Mouse (Mus musculus) limb, embryonic 11.5 days (tissue): ENCODE measurements at regions not wholly inside any gene's neighbourhood (a gene's known extent, or its start where the extent isn't known, plus 50 kb on each side); places are given as distances from the start of the nearest gene placed in this dataset.

ENCODE experiments used
- ATAC-seq: fragments of 200-750 bp; cut with Nextera tagmentation; 2 replicates; pipeline ENCODE4 v1.8.0; 2017; ENCODE audit warnings: low read depth; ENCODE audit not compliant: insufficient number of reproducible peaks, low FRiP score, low TSS enrichment
- DNase-seq: peaks from one replicate; pipeline ENCODE4 v3.0.0-alpha.2; 2015; ENCODE audit warnings: low spot score
- H3K27ac ChIP-seq: fragments of 300-500 bp; sonication (generic); replicated peaks from 2 replicates; pipeline ENCODE4 v1.5.1; 2014; ENCODE audit warnings: low read depth, mild to moderate bottlenecking, low read length
- H3K27me3 ChIP-seq: fragments of 300-500 bp; sonication (generic); 2 replicates; pipeline ENCODE4 v1.6.1; 2014; ENCODE audit warnings: mild to moderate bottlenecking, low read length, mixed read lengths; ENCODE audit not compliant: control insufficient read depth, insufficient read depth
- H3K36me3 ChIP-seq: fragments of 300-500 bp; sonication (generic); 2 replicates; pipeline ENCODE4 v1.6.1; 2014; ENCODE audit warnings: mild to moderate bottlenecking, low read length, moderate library complexity, mixed read lengths; ENCODE audit not compliant: control insufficient read depth, insufficient read depth
- H3K4me1 ChIP-seq: fragments of 300-500 bp; sonication (generic); 2 replicates; pipeline ENCODE4 v1.6.1; 2014; ENCODE audit warnings: low read length, mixed read lengths; ENCODE audit not compliant: control insufficient read depth, insufficient read depth
- H3K4me2 ChIP-seq: fragments of 300-500 bp; sonication (generic); 2 replicates; pipeline ENCODE4 v1.6.1; 2014; ENCODE audit warnings: low read depth, mild to moderate bottlenecking, moderate library complexity; ENCODE audit not compliant: severe bottlenecking
- H3K4me3 ChIP-seq: fragments of 300-500 bp; sonication (generic); 2 replicates; pipeline ENCODE4 v1.5.1; 2014; ENCODE audit warnings: low read depth, low read length
- H3K9ac ChIP-seq: fragments of 300-500 bp; sonication (generic); 2 replicates; pipeline ENCODE4 v1.6.1; 2014; ENCODE audit warnings: mild to moderate bottlenecking, low read length
- H3K9me3 ChIP-seq: fragments of 300-500 bp; sonication (generic); 2 replicates; pipeline ENCODE4 v1.6.1; 2016; ENCODE audit warnings: low read length; ENCODE audit not compliant: control insufficient read depth
- WGBS: fragments of 180-500 bp; shearing (Covaris S2); extraction: QIAGEN DNeasy Blood & Tissue Kit; methylation state at CpG from one replicate; pipeline ENCODE4 v1.1.7; 2014; 5-methylcytosine and 5-hydroxymethylcytosine counted together

DNA sequence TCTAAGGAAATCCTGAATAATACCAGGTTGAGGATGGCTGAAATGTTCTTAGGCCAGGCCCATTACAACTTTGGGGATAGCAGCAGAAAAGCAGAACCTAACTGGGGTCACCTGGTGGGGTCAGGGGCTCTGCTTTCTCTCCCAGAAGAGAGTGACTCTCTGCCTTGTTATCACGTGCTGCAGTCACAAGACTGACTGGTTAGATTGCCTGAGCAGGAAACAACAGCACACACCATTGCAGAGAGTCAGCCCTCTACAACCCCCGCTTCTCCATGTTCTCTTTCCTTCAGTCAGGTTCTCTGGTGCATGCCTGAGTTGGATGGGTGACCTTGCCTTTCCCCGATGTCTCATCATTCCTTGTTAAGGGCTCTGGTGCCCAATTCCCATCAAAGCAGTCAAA, 91.2 kb upstream of the Hsd17b12 start:
- no peaks in the 10 kb centered on the region for H3K36me3 ChIP-seq
- H3K27me3 ChIP-seq: peaks cover 52% of the 10 kb centered on the region
- WGBS: 67% methylated on average over 3 of the region's 3 CpGs
- H3K4me2 ChIP-seq: no peak overlapping the region
- no peak for DNase-seq
- H3K9me3 ChIP-seq: no peaks in the 10 kb centered on the region
- H3K27ac ChIP-seq: no peak overlapping the region
- no peaks in the 10 kb centered on the region for H3K4me1 ChIP-seq
- H3K4me3 ChIP-seq: no peak overlapping the region
- ATAC-seq: no peak
- H3K9ac ChIP-seq: no peak overlapping the region

DNA sequence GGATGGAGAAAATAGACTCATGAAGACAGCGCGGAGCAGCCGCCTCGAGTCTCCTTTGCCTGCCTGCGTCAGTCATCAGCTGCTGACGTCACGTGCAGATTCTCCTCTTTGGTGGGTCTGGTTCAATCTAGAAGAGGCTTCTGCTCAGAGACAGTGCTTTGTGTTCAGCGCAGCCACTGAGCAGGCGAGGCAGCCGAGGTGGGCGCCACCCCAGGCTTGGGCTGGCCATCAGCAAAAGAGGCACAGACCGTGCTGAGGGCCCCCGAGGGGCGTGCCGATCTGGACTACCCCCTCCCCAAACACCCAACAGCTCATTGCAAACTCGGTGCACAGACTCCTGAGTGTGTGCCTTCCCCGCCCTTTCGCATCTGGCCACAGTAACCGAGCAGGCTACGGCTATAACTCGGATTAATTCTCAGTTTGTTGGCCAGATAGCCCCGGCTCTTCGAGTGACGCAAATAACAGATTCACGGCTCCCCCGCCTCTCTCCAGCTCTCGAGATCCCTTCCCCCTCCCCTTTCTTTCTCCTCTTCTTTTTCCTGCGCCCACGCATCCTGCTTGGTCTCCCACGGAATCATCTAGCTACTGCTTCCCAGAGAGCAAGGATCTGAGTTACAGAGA, 89.2 kb upstream of the Hsd17b12 start:
- WGBS: 1% methylated on average over 30 of the region's 30 CpGs
- Histone ChIP-seq H3K36me3 (no peaks in the 10 kb centered on the region), H3K4me2 (no peak overlapping the region), H3K4me3 (no peak overlapping the region), H3K9me3 (no peaks in the 10 kb centered on the region), H3K4me1 (no peaks in the 10 kb centered on the region), H3K9ac (no peak overlapping the region), H3K27me3 (peaks cover 72% of the 10 kb centered on the region), H3K27ac (no peak overlapping the region)
- DNase-seq: no peak
- ATAC-seq: no peak

DNA sequence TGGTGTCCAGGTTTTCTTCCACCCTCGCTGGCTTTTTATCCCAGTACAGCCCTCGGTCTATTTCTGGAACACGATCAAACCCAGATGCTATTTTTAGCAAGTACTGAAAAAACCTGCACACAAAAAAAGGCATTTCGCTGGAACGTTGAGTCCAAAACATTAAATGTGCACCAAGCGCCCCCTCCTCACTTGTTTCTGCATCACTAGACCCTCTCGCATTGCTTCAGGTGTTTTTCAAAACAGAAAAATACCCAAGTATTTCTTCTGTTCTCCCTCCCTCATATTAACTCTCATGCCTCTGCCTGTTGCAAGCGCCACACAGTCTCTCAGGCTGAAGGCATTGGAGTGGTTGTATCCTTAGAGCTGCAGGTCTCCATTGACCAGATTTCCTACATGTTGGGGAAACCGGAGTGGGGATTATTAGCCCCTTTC, 88.4 kb upstream of the Hsd17b12 start:
- Histone ChIP-seq H3K27ac (no peak overlapping the region), H3K9ac (no peak overlapping the region), H3K9me3 (no peaks in the 10 kb centered on the region), H3K4me3 (no peak overlapping the region), H3K4me1 (no peaks in the 10 kb centered on the region; the same call in 1 of the 2 replicates), H3K4me2 (no peak overlapping the region), H3K36me3 (no peaks in the 10 kb centered on the region), H3K27me3 (peaks cover 80% of the 10 kb centered on the region)
- 46% methylated on average over 9 of the region's 9 CpGs for WGBS
- ATAC-seq (no peak), DNase-seq (no peak)

DNA sequence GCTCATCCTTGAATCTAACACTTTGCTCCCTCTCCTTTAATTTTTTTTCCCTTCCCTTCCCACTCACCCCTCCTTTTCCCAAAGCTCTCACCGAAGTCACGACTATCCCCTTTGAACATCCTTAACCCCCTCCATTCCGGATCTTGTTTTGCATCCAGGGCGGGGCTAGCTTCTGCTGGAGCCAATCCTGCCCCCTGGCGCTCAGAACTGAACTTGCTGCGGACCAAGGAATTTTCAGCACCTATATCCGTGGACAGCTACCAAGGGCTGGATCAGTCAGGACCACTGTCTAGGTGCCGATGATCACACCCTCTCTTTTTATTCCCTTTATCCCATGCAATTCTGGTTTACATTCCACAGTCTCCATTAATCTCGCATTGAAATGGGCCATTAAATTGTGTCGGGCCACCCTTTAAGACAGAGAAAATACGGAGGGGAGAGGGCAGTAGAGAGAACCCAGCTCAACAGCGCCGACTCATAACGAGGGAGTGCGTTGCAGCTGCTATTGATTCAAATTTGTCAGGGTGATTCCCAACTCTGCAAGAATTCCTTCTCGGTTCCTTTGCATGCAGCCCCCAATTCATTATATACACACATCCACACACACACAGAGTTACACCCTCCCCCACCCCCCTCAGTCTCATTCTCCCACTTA, 87.7 kb upstream of the Hsd17b12 start:
- no peaks in the 10 kb centered on the region; the same call in 1 of the 2 replicates for H3K4me1 ChIP-seq
- 4% methylated on average over 16 of the region's 16 CpGs for WGBS
- H3K4me3 ChIP-seq: no peak overlapping the region

DNA sequence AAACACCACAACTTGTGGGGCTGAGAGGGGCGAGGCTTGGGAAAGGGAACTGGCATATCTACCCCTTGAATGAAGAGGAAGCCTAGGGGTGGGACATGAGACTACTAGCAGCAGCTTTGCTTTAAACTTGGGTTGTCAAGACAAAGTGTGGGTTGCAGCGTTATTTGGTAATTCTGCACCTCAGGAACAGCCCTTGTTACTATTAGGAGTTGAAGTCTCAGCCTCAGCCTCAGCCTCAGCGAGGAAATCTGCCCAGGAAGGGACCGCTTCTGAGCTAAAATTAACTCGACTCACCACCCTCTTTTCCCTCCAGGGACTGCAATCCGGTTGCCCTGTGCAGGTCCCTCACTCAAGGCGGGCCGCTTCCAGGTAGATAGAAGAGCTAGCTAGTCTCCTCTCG, 86.4 kb upstream of the Hsd17b12 start:
- 4% methylated on average over 9 of the region's 9 CpGs for WGBS
- ATAC-seq (no peak), DNase-seq (no peak)

More for the DNA sequence above, 87.7 kb upstream of the Hsd17b12 start:
- Histone ChIP-seq H3K27ac (no peak overlapping the region), H3K9ac (no peak overlapping the region), H3K27me3 (peaks cover 87% of the 10 kb centered on the region), H3K9me3 (no peaks in the 10 kb centered on the region), H3K4me2 (no peak overlapping the region), H3K36me3 (no peaks in the 10 kb centered on the region)
- DNase-seq: peak; percentile 89
- peak; percentile 20; the same call in 1 of the 2 replicates for ATAC-seq

DNA sequence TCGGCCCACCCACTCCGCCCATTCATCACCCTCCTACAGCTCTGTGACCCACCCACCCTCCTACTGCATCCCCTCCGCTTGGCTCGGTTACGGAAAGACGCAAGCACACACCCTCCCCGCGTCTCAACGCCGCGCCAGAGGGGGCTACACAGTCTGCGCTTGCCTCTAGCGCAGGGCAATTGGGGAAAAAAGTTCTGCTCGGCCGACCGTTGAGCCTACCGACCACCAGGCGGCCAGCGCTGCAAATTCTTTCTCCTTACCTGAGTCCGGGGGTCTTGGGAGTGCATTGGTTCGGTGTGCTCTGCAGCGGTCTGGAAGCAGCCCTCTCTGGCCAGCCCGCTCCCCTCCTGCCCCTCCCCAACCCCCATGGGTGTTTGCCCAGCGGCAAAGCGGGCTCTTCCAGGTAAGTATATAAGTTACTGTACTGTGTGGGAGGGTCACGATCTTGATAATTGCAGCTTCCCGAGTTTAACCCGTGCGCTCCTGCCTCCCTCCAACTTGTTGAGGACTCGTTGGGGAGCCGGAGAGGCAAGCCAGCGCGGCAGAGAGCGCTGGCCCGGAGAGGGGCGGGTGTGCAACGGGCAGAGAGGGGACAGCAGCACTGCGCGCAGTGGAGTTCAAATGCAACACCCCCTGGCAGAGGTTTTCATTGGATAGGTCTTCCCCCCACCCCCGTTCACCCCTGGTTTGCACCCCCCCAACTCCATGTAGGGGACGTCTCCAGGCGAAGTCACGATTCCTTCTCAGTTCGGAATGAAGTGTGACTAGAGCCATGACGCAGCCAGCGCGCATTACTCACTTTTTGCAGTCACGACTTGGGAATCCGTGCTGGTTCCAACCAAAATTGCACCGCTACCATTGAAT, 85.5 kb upstream of the Hsd17b12 start:
- Histone ChIP-seq H3K4me3 (peak overlapping the region; percentile 21), H3K36me3 (no peaks in the 10 kb centered on the region), H3K27ac (no peak overlapping the region), H3K27me3 (peaks cover 99% of the 10 kb centered on the region), H3K4me2 (peak overlapping the region; percentile 22; the same call in 1 of the 2 replicates), H3K4me1 (no peaks in the 10 kb centered on the region; the same call in 1 of the 2 replicates), H3K9me3 (no peaks in the 10 kb centered on the region), H3K9ac (no peak overlapping the region)
- no peak for DNase-seq
- under 1% methylated on average over 47 of the region's 50 CpGs for WGBS
- ATAC-seq: 0 out of 2 replicates have a peak, but pooled peaks have one; percentile 11

More for the DNA sequence above, 86.4 kb upstream of the Hsd17b12 start:
- no peaks in the 10 kb centered on the region for H3K9me3 ChIP-seq
- peaks cover 97% of the 10 kb centered on the region for H3K27me3 ChIP-seq
- no peak overlapping the region for H3K4me3 ChIP-seq
- H3K9ac ChIP-seq: no peak overlapping the region
- H3K27ac ChIP-seq: no peak overlapping the region
- H3K4me2 ChIP-seq: no peak overlapping the region
- H3K36me3 ChIP-seq: no peaks in the 10 kb centered on the region
- H3K4me1 ChIP-seq: no peaks in the 10 kb centered on the region; the same call in 1 of the 2 replicates

DNA sequence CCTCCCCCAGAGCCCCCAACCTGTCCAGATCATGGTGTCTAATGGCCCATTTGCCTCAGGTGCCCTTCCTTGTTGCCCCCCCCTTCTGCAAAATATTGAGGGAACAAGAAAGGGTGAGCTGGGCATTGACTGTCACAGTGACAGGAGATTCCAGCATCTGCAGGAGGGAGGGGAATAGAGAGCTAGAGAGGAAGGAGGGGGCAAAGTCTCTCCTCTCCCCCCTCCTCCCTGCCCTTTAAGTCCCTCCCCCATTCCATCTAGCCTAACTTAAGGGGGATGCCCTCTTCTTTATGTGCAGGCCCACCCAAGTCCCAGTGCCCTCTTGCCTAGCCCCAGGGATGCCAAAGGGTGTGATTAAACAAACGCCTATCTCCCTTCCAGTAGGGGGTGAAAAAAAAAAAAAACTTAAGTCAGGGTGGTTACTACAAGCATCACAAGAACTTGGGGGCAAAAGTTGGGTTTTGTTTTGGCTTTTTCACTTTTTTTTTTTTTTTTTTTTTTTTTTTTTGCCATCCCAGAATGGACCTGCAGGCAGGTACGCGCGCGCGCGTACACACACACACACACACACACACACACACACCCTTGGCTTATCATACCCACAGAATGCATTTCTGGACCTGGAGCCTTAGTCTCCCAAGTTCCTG, 84.8 kb upstream of the Hsd17b12 start:
- no peaks in the 10 kb centered on the region for H3K9me3 ChIP-seq
- DNase-seq (no peak), ATAC-seq (no peak)
- WGBS: 1% methylated on average over 7 of the region's 7 CpGs
- H3K27me3 ChIP-seq: peaks cover 98% of the 10 kb centered on the region
- H3K27ac ChIP-seq: no peak overlapping the region
- no peak overlapping the region for H3K9ac ChIP-seq
- no peaks in the 10 kb centered on the region; the same call in 1 of the 2 replicates for H3K4me1 ChIP-seq
- no peak overlapping the region; the same call in 1 of the 2 replicates for H3K4me2 ChIP-seq
- no peak overlapping the region; the same call in 1 of the 2 replicates for H3K4me3 ChIP-seq
- no peaks in the 10 kb centered on the region for H3K36me3 ChIP-seq

DNA sequence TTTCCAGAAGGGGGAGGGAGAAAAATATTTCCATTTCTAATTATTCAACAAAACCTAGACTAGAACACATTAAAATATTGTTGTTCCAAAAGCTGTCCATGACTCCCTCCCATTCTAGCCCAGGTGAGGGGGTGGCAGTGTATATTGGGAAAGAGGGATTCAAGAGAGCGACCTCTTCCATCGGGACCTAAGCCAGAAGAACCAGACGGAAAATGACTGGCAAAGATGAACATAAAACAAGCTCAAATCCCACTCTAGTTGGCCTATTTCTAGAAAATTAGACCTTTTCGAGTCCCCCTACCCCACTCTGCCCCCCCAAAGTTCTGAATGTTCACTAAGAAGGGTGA, 84.3 kb upstream of the Hsd17b12 start:
- WGBS: 5% methylated on average over 4 of the region's 4 CpGs
- no peaks in the 10 kb centered on the region; the same call in 1 of the 2 replicates for H3K4me1 ChIP-seq
- ATAC-seq (no peak), DNase-seq (no peak)
- H3K9ac ChIP-seq: no peak overlapping the region
- no peak overlapping the region for H3K4me3 ChIP-seq
- H3K4me2 ChIP-seq: no peak overlapping the region
- no peaks in the 10 kb centered on the region for H3K36me3 ChIP-seq
- no peak overlapping the region for H3K27ac ChIP-seq
- H3K9me3 ChIP-seq: no peaks in the 10 kb centered on the region
- H3K27me3 ChIP-seq: peaks cover 93% of the 10 kb centered on the region
